Mouse (Mus musculus) adrenal gland, postnatal 25 days (tissue): ENCODE measurements at regions not wholly inside any gene's neighbourhood (a gene's known extent, or its start where the extent isn't known, plus 50 kb on each side); places are given as distances from the start of the nearest gene placed in this dataset.
"Not testable (repeated sequence)": the region's sequence is repeated elsewhere in the genome, so short reads cannot be mapped to it uniquely, and the experiment has no call there.

Experiments used
- DNase-seq: peaks from one replicate; pipeline ENCODE4 v3.0.0; 2021; ENCODE audit warnings: mixed read lengths

DNA sequence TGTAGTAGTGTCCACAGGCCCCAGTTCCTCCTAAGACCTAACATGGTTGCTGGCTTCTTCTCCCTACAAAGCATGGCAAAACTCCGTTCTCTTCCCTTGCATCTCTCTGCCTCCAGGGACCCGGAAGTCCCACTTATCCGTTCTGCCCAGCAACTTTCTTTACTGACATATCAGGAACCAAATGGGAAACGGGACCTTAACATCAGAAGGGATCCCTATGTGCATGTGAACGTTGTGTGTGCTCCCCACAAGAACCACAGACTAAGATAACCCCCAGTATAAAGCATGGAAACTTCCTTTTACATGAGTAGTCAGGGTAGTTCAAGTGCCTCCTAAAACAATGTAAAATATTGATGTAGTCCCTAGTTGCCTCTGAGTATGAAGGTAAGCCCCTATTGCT is 61.6 kb downstream of the Zxdb start:
- no peak for DNase-seq

DNA sequence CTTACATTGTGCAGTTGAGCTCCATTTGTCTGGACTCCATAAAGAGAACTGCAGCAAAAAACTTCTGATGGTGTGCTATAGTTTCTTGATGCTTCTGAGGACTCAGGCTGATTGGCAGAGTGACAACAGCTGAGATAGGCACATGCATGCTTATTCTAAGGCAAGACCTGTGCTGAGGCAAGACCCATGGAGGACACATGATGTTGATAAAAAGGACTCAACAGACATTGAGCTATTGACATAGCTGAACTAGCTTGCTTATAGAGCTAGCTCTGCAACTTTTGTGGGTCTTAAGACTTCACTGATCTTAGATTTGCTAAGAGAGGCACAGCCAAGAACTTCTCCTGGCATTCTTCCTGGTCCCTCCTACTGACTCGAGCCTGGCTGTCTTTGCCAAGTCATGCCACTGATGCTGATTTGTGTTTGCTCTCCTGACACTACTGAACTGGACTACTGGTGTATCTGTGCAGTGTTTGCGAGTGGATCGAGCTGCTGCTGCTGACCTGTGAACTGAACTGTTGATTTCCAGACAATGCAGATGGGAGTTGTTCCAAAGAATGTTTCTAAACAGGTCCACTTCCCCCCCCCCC is 64.1 kb downstream of the Zxdb start:
- DNase-seq, result no peak

DNA sequence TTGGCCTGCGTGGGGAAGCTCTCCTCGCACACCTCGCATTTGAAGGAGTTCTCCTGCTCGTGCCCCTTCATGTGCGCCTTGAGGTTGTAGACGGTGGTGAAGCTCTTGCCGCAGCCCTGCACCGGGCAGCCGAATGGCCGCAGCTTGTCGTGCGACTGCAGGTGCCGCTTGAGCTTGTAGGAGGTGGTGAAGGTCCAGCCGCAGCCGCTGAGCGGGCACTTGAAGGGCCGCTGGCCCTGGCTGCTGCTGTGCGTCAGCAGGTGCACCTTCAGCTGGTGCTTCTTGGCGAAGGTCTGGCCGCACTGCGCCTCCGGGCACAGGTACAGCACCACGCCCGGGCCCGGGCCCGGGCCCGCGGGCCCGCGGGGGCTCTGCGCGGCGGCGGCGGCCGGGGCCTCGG is 72.5 kb downstream of the Zxdb start:
- DNase-seq, result not testable (repeated sequence)

DNA sequence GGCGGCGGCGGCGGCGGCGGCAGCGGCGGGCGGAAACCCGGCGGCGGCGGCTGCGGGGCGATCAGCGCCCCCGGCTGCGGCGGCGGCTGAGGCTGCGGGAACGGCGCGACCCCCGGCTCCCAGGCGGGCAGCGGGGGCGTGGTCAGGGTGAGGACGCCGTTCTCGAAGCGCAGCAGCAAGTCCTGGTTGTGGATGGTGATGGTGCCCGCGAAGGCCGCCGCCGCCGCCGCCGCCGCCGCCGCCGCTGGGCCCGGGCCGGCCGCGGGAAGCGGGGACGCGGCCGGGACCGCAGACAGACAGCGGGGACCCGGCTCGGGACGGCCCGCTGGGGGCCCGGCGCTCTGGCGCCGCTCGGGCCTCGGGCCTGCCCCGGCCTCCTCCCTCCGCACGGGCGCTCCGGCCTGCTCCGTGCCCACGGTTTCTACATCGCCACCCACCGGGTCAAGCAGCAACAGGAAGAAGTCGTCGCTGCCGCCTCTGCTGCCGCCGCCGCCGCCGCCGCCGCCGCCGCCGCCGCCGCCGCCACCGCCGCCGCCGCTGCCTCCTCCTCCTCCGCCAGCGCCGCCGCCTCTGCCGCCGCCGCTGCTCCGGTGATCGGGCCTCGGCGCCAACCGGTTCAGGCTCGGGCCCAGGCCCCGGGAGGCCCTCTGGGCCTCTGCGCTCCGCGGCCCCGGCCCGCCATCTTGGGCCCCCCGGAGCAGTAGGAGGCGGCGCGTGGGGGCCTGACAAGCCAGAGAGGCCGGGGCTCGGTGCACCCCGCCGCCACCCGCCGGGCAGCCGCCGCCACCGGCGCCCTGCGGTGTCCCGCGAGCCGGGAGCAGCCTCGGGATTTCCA is 73.2 kb downstream of the Zxdb start:
- not testable (repeated sequence) for DNase-seq

DNA sequence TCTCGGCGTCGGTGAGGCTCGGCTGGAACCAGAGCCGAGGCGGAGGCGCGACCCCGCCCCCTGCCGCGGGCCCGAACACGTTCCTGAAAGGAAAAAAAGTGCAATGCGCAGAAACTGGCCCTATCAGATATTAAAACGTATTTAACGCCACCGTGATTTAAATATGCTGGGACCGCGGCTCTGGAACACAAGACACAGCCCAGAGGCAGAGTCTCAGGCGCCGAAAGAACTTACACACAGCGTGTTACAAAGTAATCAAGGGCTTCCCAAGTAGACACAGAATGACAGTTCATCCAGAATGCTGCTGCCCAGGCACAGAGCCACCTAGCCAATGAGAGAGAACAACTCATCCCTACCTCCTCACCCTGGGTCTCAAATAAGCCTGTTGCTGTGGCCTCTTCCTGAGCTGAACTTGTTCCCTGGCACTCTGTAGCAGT is 73.8 kb downstream of the Zxdb start:
- DNase-seq, result not testable (repeated sequence)

DNA sequence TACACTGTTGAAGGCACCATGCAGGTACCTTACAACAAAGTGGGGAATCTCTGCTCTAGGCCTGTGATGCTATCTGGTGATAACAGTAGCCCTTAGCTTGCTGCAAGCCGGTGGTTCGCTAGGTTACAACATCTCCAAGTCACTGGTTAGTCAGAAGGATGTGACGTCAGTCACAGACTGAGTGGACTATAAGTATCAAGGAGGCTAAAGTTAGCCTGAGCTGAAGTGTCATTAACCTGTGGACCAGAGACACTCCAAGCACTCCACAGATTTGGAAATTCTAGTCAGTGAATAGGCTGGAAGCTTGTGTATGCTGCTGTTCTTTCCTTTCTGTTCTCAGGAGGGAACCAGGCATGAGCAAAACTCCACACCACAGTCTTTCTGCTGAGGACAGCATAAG is 88.4 kb downstream of the Zxdb start:
- DNase-seq, result not testable (repeated sequence)

DNA sequence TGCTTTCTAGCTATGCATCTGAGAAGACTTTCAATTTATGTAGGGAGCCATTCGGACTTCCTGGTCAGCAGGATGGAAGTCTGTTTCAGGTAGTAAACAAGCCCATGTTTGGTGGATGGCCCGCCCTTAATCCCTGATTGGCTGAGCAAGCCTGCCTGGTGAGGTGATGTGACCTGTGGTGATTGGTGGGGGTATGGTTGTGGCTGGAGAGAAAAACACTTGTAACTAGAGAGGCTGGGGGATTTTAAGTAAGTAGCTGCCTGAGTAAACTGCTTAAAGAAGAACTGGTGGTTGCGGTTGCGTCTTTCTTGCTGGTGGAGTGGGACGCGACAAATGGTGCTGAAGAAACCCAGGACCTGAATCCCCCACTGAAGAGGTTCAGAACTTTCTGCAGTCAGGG is 103.2 kb downstream of the Zxdb start:
- DNase-seq, result not testable (repeated sequence)

DNA sequence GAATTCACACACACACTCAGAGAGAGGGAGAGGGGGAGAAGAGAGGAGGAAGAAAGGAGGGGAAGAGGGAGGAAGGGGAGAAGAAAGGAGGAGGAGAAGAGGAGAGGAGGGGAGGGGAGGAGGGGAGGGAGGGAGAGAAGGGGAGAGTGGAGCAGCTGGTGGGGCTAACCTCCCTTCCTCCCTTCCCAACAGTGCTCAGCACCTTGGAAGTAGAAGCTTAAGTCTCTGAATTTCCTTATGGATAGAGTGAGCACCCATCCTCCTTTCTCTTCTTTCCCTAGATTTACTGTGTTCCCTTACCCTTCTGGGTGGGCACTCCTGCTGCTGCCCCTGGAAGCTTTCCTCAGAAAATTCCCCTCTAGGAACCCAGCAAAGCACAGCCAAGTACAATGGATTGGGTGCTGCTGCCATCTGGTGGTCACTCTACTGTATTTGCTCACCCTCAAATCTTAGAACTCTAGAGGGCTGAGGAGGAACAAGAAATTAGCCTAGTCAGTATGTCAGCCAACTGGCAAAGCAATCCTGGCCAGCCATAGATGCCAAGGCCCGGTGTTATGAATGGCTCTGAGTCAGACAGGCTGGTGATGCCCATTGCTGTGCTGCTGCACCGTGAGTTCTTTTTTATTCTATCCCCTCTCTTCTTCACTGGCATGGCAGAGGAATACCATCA is 119.9 kb downstream of the Zxdb start:
- DNase-seq, result peak; percentile 28

DNA sequence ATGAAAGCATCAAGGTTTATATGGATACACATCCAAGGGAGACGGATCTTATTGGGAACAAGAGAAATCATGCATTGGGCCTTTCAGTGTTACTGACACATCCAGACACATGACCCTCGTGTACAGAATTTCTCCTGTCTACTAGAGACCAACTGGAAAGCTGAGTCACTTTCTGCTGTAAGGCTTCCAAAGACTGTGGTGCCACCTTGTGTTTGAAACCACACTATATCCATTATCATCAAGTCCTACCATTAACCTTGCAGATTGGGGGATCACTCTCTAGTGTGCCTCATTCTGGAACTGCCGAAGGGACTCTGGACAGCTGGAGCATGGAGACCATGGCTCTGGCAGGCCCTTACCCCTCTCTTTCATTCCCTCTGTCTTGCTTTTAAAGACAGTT is 125.2 kb downstream of the Zxdb start:
- DNase-seq, result not testable (repeated sequence)

DNA sequence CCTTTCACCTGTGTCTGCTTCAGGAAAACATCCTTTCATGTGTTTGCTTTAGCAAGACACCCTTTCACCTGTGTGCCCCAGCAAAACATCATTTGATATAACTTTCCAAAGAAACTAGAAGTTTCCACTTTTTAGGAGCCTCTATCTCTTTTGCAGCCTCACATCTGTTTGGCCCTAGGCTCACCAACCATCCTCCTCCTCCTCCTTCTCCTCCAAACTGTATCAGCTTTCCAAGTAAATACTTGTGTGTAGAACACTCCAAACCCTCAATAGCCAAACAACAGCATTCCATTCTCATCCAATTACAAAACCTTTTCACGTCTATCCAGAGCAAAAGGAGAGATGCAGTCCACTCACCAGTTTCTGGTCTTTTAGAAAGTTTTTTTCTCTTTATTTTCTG is 133.1 kb downstream of the Zxdb start:
- DNase-seq, result no peak

DNA sequence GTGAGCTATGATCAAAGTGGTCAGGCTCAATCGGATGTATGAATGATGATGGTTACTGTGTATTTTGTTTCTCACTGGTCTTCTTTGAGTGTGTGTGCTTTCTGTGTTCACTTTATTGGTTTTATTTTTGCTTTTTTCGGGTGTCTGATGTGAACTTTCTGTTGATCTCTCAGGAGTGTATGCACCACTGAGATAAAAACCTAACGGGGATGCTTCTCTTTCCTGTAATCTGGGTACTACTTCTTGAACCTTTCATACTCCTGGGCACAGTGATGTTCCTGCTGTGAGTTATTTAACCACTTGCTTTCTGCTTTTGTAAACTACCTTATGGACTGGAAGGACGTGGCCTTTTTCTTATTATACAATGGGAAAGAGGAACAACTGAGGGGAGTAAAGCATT is 133.6 kb downstream of the Zxdb start:
- no peak for DNase-seq

DNA sequence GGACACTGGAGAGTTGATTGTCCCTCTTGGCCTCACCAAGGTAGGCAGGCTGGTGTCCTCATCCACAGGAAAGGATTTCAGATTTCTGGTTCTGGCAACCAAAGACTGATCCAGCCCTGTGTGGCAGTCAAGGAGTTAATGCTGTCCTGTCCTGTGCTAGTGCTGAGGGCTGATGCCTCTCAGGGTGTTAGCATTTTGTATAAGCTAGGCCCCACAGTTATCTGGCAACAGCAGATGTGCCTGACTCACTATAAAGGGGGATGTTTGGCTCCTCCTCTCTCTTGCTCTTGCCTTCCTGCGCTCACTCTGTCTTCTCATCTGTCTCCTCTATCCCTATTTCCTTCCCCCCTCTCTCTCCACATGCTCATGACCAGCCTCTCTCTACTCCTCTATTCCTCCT is 138.8 kb downstream of the Zxdb start:
- DNase-seq, result no peak

DNA sequence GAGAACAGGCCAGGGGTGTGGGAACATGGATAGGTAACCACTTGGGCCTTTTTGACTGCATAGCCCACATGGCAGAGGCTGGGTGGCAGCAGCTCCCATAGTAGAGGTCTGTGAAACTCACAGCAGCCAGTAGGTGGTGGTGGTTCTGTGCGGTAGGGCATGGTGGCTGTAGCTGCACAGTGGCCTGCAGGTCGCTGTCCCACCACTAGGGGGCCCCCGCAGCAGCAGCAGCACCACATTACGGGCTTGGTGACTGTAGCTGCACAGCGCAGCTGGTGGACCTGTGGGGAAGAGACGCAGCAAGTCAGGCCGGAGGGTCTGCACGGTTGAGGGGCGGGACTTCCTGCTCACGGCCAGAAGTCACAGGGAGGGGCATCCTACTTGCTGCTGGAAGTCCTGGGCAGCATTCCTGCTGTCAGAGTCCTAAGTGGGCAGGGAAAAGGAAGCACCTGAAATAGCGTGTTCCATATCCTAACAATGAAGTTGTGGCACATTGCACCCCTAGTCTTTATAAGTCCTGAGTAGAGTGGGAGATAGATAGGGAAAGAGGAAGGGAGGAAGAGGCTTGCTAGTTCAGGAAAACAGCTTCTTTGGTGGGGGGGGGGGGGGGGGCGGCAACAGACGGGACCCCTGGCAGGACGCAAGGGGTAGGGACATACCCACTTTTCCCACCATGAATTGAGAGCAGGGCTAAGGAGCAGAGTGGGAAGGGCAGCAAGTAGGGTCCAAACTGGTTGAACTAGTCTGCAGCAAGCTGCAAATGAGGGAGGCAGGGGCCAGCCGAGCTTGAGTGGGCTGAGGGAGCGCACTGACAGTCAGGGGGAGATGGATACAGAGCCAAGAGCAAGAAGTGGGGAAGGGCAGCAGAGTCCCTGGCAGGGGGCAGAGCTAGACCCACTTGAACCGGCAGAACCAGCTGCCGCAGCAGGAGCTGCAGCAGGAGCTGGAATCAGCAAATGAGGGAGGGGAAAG is 141.4 kb downstream of the Zxdb start:
- peak; percentile 89 for DNase-seq

DNA sequence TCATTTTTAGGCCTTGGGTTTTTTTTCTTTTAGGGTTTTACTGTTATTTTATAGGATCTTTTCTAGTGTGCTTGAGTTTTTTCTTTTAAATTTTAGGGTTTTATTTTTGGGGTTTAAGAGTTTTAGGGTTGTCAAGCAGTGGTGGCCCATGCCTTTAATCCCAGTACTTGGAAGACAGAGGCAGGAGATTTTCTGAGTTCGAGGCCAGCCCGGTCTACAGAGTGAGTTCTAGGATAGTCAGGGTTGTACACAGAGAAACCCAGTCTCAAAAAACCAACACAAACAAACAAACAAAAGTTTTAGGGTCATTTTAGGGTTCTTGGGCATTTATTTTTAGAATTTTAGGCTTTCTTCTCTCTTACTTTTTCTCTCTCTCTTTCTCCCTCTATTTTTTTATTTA is 142.9 kb downstream of the Spin4 start:
- not testable (repeated sequence) for DNase-seq
